Mouse (Mus musculus): ENCODE results near the gene Slc39a2. TPM values are rescaled to one million over a fixed set of nuclear protein-coding genes. Genes with fewer than 3 reads are reported as not detected.

Slc39a2 gene
- polyA plus RNA-seq, 1 experiment from 2014 or later: 1.1 TPM

DNA sequence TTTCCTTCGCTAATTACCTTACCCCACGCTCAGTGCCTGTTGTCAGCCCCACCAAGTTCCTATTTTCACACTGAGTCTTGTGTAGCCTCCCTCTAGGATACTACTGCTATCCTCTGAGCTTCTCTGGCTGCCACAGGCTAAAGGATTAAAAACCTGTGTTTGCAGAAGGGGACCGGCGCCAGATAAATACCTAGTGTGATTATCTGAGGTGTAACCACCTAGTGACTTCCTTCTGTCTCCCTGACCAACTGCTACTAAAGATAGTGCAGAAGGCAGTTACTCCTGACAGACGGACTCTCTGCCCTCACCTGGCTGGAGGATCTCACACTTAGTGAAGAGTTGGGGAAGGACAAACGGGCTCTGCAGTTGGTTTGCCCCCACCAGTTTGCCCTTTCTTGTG is 3.3 kb downstream of the Slc39a2 start:
- no peak overlapping the region for H3K9ac ChIP-seq (ENCODE audit: low read length)
- 65% methylated on average over 6 of the region's 6 CpGs for WGBS
- no peak for ATAC-seq (ENCODE audit: low FRiP score, low TSS enrichment)
- no peaks in the 10 kb centered on the region for H3K4me1 ChIP-seq (replicated peaks; ENCODE audit: control insufficient read depth, insufficient read depth)
- no peaks in the 10 kb centered on the region for H3K27me3 ChIP-seq (ENCODE audit: control insufficient read depth, insufficient read depth, low read length)
- no peak for TF ChIP-seq EP300 (optimal IDR thresholded peaks at IDR 0.05)
- TF ChIP-seq CTCF (IDR thresholded peaks at IDR 0.05; ENCODE audit: low read depth): no peak
- H3K4me3 ChIP-seq (ENCODE audit: low read depth, low read length): no peak overlapping the region
- H3K36me3 ChIP-seq (ENCODE audit: control insufficient read depth, insufficient read depth, low read length): peaks cover 8% of the 10 kb centered on the region
- H3K27ac ChIP-seq (replicated peaks): no peak overlapping the region
- H3K9me3 ChIP-seq (ENCODE audit: control insufficient read depth, low read length): no peaks in the 10 kb centered on the region
- no peak for DNase-seq (ENCODE audit: low spot score)
- no peak overlapping the region for H3K4me2 ChIP-seq (replicated peaks; ENCODE audit: low read depth)

GRCm38 (mm10) chr14:51896539-51897170 is 4.0 kb downstream of the Slc39a2 start:
- ATAC-seq (ENCODE audit: low FRiP score, low TSS enrichment): no peak
- DNase-seq (ENCODE audit: low spot score): no peak
- no peaks in the 10 kb centered on the region for H3K4me1 ChIP-seq (replicated peaks; ENCODE audit: control insufficient read depth, insufficient read depth)
- WGBS: 53% methylated on average over 8 of the region's 8 CpGs
- H3K36me3 ChIP-seq (ENCODE audit: control insufficient read depth, insufficient read depth, low read length): peaks cover 1% of the 10 kb centered on the region
- H3K27ac ChIP-seq (replicated peaks): no peak overlapping the region
- TF ChIP-seq CTCF (IDR thresholded peaks at IDR 0.05; ENCODE audit: low read depth) (no peak), EP300 (optimal IDR thresholded peaks at IDR 0.05) (no peak)
- no peaks in the 10 kb centered on the region for H3K9me3 ChIP-seq (ENCODE audit: control insufficient read depth, low read length)
- no peak overlapping the region for H3K4me2 ChIP-seq (replicated peaks; ENCODE audit: low read depth)
- no peaks in the 10 kb centered on the region for H3K27me3 ChIP-seq (ENCODE audit: control insufficient read depth, insufficient read depth, low read length)
- H3K4me3 ChIP-seq (ENCODE audit: low read depth, low read length): no peak overlapping the region
- no peak overlapping the region for H3K9ac ChIP-seq (ENCODE audit: low read length)

DNA sequence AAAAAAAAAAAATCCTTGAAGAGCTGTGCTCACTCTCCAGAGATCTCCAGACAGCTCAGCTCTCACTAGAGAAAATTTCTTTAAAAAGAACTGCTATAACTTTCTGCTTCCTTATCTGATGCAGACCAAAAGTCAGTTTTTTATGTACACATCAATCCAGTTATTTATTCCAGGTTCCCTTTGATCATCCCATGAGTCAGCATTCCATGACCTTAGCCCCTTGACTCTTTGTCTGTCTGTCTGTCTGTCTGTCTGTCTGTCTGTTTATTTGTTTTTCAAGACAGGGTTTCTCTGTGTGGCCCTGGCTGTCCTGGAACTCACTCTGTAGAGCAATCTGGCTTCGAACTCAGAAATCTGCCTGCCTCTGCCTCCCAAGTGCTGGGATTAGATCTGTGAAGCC is 6.7 kb downstream of the Slc39a2 start:
- TF ChIP-seq CTCF (IDR thresholded peaks at IDR 0.05; ENCODE audit: low read depth) (no peak), EP300 (optimal IDR thresholded peaks at IDR 0.05) (no peak)
- no peak for ATAC-seq (ENCODE audit: low FRiP score, low TSS enrichment)
- H3K27ac ChIP-seq (replicated peaks): no peak overlapping the region
- H3K4me3 ChIP-seq (ENCODE audit: low read depth, low read length): no peak overlapping the region
- no peaks in the 10 kb centered on the region for H3K9me3 ChIP-seq (ENCODE audit: control insufficient read depth, low read length)
- no peaks in the 10 kb centered on the region for H3K27me3 ChIP-seq (ENCODE audit: control insufficient read depth, insufficient read depth, low read length)
- no peaks in the 10 kb centered on the region; the same call in 1 of the 2 replicates for H3K36me3 ChIP-seq (ENCODE audit: control insufficient read depth, insufficient read depth, low read length)
- no peaks in the 10 kb centered on the region for H3K4me1 ChIP-seq (replicated peaks; ENCODE audit: control insufficient read depth, insufficient read depth)
- WGBS: 90% methylated on average over 1 of the region's 1 CpGs
- H3K9ac ChIP-seq (ENCODE audit: low read length): no peak overlapping the region
- no peak overlapping the region for H3K4me2 ChIP-seq (replicated peaks; ENCODE audit: low read depth)
- no peak for DNase-seq (ENCODE audit: low spot score)

DNA sequence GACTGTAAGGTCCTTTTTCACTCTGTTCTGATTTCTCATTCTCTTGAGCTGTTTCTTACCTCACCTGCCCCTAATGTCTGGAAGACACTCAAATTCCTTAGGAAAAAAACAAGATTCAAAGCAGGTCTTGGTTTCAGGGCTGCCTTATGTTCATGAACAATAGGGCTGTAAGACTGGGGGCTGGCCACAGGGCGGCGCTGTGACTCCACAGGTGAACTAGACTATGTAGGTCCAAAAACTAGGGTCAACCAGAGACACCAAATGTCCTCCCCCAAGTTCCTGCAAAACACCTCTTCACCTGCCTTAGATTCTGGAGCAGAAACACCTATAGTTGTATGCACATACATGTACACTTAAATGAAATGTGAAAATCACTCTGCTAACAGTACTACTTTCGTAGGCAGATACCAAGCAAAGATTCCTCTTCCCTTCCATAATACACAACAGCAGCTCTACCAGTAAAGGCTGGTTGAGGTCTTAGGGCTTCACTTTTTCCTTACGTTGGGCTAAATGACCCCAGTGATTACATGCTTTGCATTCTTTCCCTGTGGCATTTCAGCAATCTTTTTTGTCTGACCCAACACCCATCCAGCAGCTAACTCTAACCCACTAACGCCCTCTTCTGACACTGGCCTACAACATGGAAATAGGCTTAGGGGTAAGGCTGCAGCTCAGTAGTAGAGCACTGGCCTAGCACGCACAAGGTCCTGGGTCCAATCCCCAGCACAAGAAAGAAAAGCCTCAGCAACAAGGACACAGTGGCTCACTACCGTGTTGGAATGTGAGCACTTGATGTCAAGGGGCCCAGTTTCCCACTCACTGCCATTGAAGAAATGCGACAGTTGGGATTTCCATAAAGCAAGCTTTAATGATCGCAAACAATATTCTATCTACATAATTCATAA is 10.4 kb downstream of the Slc39a2 start:
- WGBS: 51% methylated on average over 9 of the region's 9 CpGs
- peak; percentile 97 for TF ChIP-seq CTCF (IDR thresholded peaks at IDR 0.05; ENCODE audit: low read depth)
- no peak for TF ChIP-seq EP300 (optimal IDR thresholded peaks at IDR 0.05)
- H3K27ac ChIP-seq (replicated peaks): peak overlapping the region; percentile 45; the same call in 1 of the 2 replicates
- no peaks in the 10 kb centered on the region for H3K4me1 ChIP-seq (replicated peaks; ENCODE audit: control insufficient read depth, insufficient read depth)
- DNase-seq (ENCODE audit: low spot score): peak; percentile 83
- peak; percentile 61; the same call in 1 of the 2 replicates for ATAC-seq (ENCODE audit: low FRiP score, low TSS enrichment)
- H3K9me3 ChIP-seq (ENCODE audit: control insufficient read depth, low read length): no peaks in the 10 kb centered on the region
- H3K36me3 ChIP-seq (ENCODE audit: control insufficient read depth, insufficient read depth, low read length): peaks cover 5% of the 10 kb centered on the region
- H3K9ac ChIP-seq (ENCODE audit: low read length): no peak overlapping the region
- H3K4me2 ChIP-seq (replicated peaks; ENCODE audit: low read depth): no peak overlapping the region
- H3K27me3 ChIP-seq (ENCODE audit: control insufficient read depth, insufficient read depth, low read length): no peaks in the 10 kb centered on the region
- no peak overlapping the region for H3K4me3 ChIP-seq (ENCODE audit: low read depth, low read length)

DNA sequence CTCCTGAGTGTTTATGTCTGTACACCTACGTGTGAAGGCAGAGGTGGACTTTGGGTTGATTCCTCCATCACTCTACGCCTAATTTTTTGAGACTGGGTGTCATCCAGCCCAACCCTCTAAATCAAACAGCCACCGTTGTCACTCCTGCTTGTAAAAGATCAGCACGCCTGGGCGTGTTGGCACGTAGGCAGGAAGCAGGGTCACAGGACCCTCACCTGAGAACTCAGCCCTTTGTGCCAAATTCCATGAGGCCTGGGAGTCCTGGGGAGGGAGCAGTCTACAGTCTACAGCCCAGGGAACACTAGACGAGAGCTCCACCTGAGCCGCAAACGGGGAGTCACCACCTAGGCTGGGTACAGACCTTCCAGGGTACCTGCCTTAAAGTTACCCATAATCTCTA is 11.1 kb downstream of the Slc39a2 start:
- Histone ChIP-seq H3K4me2 (replicated peaks; ENCODE audit: low read depth) (no peak overlapping the region), H3K27ac (replicated peaks) (no peak overlapping the region)
- ATAC-seq (ENCODE audit: low FRiP score, low TSS enrichment): no peak

DNA sequence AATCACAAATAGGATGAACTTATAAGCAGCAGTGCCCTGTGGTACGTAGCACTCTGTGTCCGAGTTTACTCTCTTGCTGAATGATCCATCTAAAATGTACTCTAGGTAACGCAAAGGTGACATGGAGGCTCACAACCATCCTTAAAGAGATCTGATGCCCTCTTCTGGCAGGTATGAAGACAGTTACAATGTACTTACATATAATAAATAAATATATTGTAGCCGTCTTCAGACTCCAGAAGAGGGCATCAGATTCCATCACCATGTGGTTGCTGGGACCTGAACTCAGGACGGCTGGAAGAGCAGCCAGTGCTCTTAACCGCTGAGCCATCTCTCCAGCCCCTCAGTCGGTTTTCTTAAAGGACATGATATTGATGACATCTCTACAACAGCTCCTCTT is 12.0 kb downstream of the Slc39a2 start:
- Histone ChIP-seq H3K4me3 (ENCODE audit: low read depth, low read length) (no peak overlapping the region), H3K4me2 (replicated peaks; ENCODE audit: low read depth) (no peak overlapping the region), H3K9me3 (ENCODE audit: control insufficient read depth, low read length) (no peaks in the 10 kb centered on the region), H3K4me1 (replicated peaks; ENCODE audit: control insufficient read depth, insufficient read depth) (no peaks in the 10 kb centered on the region), H3K36me3 (ENCODE audit: control insufficient read depth, insufficient read depth, low read length) (peaks cover 11% of the 10 kb centered on the region), H3K9ac (ENCODE audit: low read length) (no peak overlapping the region), H3K27me3 (ENCODE audit: control insufficient read depth, insufficient read depth, low read length) (no peaks in the 10 kb centered on the region), H3K27ac (replicated peaks) (no peak overlapping the region)
- peak; percentile 76 for TF ChIP-seq CTCF (IDR thresholded peaks at IDR 0.05; ENCODE audit: low read depth)
- no peak for TF ChIP-seq EP300 (optimal IDR thresholded peaks at IDR 0.05)
- DNase-seq (ENCODE audit: low spot score): no peak
- ATAC-seq (ENCODE audit: low FRiP score, low TSS enrichment): no peak
- WGBS: 57% methylated on average over 7 of the region's 7 CpGs

More for the DNA sequence above, 11.1 kb downstream of the Slc39a2 start:
- DNase-seq (ENCODE audit: low spot score): no peak
- H3K4me3 ChIP-seq (ENCODE audit: low read depth, low read length): no peak overlapping the region
- H3K9me3 ChIP-seq (ENCODE audit: control insufficient read depth, low read length): no peaks in the 10 kb centered on the region
- no peak for TF ChIP-seq CTCF (IDR thresholded peaks at IDR 0.05; ENCODE audit: low read depth)
- H3K27me3 ChIP-seq (ENCODE audit: control insufficient read depth, insufficient read depth, low read length): no peaks in the 10 kb centered on the region
- peaks cover 10% of the 10 kb centered on the region for H3K36me3 ChIP-seq (ENCODE audit: control insufficient read depth, insufficient read depth, low read length)
- no peak overlapping the region for H3K9ac ChIP-seq (ENCODE audit: low read length)
- H3K4me1 ChIP-seq (replicated peaks; ENCODE audit: control insufficient read depth, insufficient read depth): no peaks in the 10 kb centered on the region
- WGBS: 66% methylated on average over 9 of the region's 9 CpGs
